Mouse (Mus musculus) liver, embryonic 14.5 days (tissue): ENCODE measurements around the gene 2300003K06Rik. TPM values are rescaled to one million over a fixed set of nuclear protein-coding genes. Genes with fewer than 3 reads are reported as not detected.
"Not testable (repeated sequence)": the region's sequence is repeated elsewhere in the genome, so short reads cannot be mapped to it uniquely, and the experiment has no call there.

ENCODE experiments used
- ATAC-seq: fragments of 200-750 bp; cut with Nextera tagmentation; 2 replicates; pipeline ENCODE4 v1.8.0; 2017; ENCODE audit warnings: moderate number of reproducible peaks, mild to moderate bottlenecking, moderate library complexity; ENCODE audit not compliant: insufficient read depth
- DNase-seq, 3 experiments: peaks; one replicate each; pipeline ENCODE4 v3.0.0-alpha.2; 2012 to 2013; ENCODE audit warnings: low read depth in 3 of 3, low spot score in 3 of 3
- H3K27ac ChIP-seq: fragments of 300-500 bp; sonication (generic); 2 replicates; pipeline ENCODE4 v1.5.1; 2014; ENCODE audit warnings: moderate library complexity, mild to moderate bottlenecking, control low read depth, inconsistent platforms
- H3K27me3 ChIP-seq: fragments of 300-500 bp; sonication (generic); 2 replicates; pipeline ENCODE4 v1.6.1; 2014; ENCODE audit warnings: mild to moderate bottlenecking, low read length, moderate library complexity; ENCODE audit not compliant: control insufficient read depth, insufficient read depth
- H3K36me3 ChIP-seq: fragments of 300-500 bp; sonication (generic); replicated peaks from 2 replicates; pipeline ENCODE4 v1.6.1; 2014; ENCODE audit warnings: low read depth; ENCODE audit not compliant: control insufficient read depth, insufficient read depth
- H3K4me1 ChIP-seq, 2 experiments: fragments of 200-500 bp in 1 of 2; fragments of 300-500 bp in 1 of 2; sonication (generic) in 1 of 2; replicated peaks; 2 replicates each; pipeline ENCODE4 v1.6.1; 2012 to 2014; ENCODE audit warnings: antibody characterized with exemption in 1 of 2, inconsistent platforms in 1 of 2, low read length in 1 of 2; ENCODE audit not compliant: control insufficient read depth in 2 of 2, insufficient read depth in 2 of 2
- H3K4me2 ChIP-seq: fragments of 300-500 bp; sonication (generic); 2 replicates; pipeline ENCODE4 v1.6.1; 2014; ENCODE audit warnings: low read depth, mild to moderate bottlenecking, control low read depth, moderate library complexity
- H3K4me3 ChIP-seq, 2 experiments: fragments of 200-500 bp in 1 of 2; fragments of 300-500 bp in 1 of 2; sonication (generic) in 1 of 2; 2 replicates each; pipeline ENCODE4 v1.5.1; 2012 to 2014; ENCODE audit warnings: low read depth in 2 of 2, low read length in 2 of 2, mild to moderate bottlenecking in 2 of 2, control low read depth in 1 of 2, inconsistent platforms in 1 of 2, moderate library complexity in 1 of 2; ENCODE audit not compliant: insufficient read depth in 1 of 2
- H3K9ac ChIP-seq: fragments of 300-500 bp; sonication (generic); replicated peaks from 2 replicates; pipeline ENCODE4 v1.6.1; 2014; ENCODE audit warnings: mild to moderate bottlenecking, control low read depth, moderate library complexity
- H3K9me3 ChIP-seq: fragments of 300-500 bp; sonication (generic); 2 replicates; pipeline ENCODE4 v1.6.1; 2016; ENCODE audit warnings: low read length, mixed read lengths; ENCODE audit not compliant: control insufficient read depth
- CTCF ChIP-seq: IDR thresholded peaks from 2 replicates; pipeline ENCODE4 v1.5.1; 2016; ENCODE audit warnings: antibody characterized with exemption, low read depth, control low read depth
- EP300 ChIP-seq: IDR thresholded peaks from 2 replicates; pipeline ENCODE4 v1.6.1; 2016; ENCODE audit warnings: antibody characterized with exemption, low read depth
- WGBS: fragments of 180-500 bp; shearing (Covaris S2); extraction: QIAGEN DNeasy Blood & Tissue Kit; methylation state at CpG from one replicate; pipeline ENCODE4 v1.1.7; 2014; ENCODE audit not compliant: insufficient replicate concordance; 5-methylcytosine and 5-hydroxymethylcytosine counted together
- polyA plus RNA-seq, 2 experiments: library from polyadenylated mRNA; depleted of rRNA in 1 of 2; stranded (reverse) in 1 of 2; unstranded in 1 of 2; fragments of >200 nt; fragmentation: Nextera tagmentation in 1 of 2; extraction: Ambion mirVana in 1 of 2; gene quantifications; 2 replicates each; pipeline versions ENCODE4 v1.2.1 to v1.2.3; 2012 to 2014

Gene 2300003K06Rik
- polyA plus RNA-seq (2012; rRNA removed) (not detected in 2 replicates), polyA plus RNA-seq (2014; fragmentation: Nextera tagmentation; extraction: Ambion mirVana) (not detected in 2 replicates)

DNA sequence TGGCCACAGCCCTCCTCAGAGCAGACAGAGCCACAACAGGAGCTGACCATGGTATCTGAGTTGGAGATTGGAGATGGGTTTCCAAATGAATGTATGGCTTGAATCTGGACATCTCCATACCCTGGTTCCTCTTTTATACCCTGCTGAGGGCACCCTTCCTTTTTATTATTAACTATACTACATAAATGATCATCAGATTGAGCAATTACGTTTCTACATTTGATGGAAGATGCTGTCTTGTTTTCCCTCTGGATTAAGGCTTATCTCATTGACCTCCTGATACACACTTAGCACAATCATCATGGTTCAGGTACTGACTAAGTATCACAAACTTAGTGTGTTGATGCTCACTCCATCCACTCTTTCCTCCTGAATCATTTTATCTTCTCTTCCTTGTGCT is at the start of gene 2300003K06Rik:
TSS of gene 2300003K06Rik (minus strand) at position 101 of the 400 bp plus-strand sequence.
- no peaks in the 10 kb centered on the region for H3K9me3 ChIP-seq
- TF ChIP-seq CTCF, result no peak
- TF ChIP-seq EP300, result no peak
- H3K36me3 ChIP-seq, result no peaks in the 10 kb centered on the region
- no peaks in the 10 kb centered on the region for H3K4me1 ChIP-seq
- DNase-seq (no peak), ATAC-seq (no peak)
- H3K27ac ChIP-seq, result no peak within 1 kb of the TSS
- no peak within 1 kb of the TSS for H3K4me2 ChIP-seq
- 54% methylated on average over 1 of the region's 1 CpGs for WGBS
- H3K27me3 ChIP-seq, result no peaks in the 10 kb centered on the region
- H3K4me3 ChIP-seq, result no peak within 1 kb of the TSS
- no peak within 1 kb of the TSS for H3K9ac ChIP-seq

DNA sequence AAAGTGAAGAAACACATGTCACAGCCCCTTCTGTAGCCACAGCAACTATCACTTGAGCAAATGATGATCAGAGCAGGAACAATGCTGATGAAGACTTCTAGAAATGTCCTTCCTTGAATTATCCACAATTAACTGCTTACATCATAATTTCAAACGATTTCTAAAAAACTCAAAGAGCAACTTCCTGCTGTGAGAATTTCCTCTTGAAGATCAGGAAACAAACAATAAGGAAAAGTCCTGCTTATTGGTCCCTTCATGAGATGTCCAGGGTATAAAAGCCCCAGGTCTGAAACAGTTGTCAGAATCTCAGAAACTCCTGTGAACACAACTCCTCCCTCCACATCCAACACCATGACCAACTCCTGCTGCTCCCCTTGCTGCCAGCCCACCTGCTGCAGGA is 41.0 kb upstream of the 2300003K06Rik start, which contains the start of gene Gm11567:
TSS of gene Gm11567 (plus strand) at position 301 of the 400 bp plus-strand sequence.
- H3K27ac ChIP-seq, H3K9me3 ChIP-seq, H3K36me3 ChIP-seq, ATAC-seq, H3K27me3 ChIP-seq, H3K9ac ChIP-seq, H3K4me2 ChIP-seq, DNase-seq, H3K4me3 ChIP-seq, H3K4me1 ChIP-seq: not testable (repeated sequence)
- 10% methylated on average over 1 of the region's 1 CpGs for WGBS

DNA sequence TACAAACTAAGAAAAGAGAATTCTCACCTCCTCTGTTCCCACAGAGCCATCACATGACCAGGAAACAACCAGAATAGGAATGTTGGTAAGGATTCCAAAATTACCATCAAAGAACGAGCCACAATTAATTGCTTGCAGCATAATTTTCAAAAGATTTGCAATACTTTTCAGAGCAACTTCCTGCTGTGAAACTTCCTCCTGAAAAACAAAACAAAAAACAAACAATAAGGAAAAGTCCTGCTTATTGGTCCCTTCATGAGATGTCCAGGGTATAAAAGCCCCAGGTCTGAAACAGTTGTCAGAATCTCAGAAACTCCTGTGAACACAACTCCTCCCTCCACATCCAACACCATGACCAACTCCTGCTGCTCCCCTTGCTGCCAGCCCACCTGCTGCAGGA is 35.2 kb upstream of the 2300003K06Rik start, which contains the start of gene Krtap9-1:
TSS of gene Krtap9-1 (plus strand) at position 301 of the 400 bp plus-strand sequence.
- not testable (repeated sequence) for ATAC-seq, H3K4me3 ChIP-seq, H3K9ac ChIP-seq, H3K4me2 ChIP-seq, H3K27me3 ChIP-seq, H3K9me3 ChIP-seq, H3K27ac ChIP-seq, H3K36me3 ChIP-seq, DNase-seq, H3K4me1 ChIP-seq
- WGBS, result 50% methylated on average over 1 of the region's 1 CpGs

GRCm38 (mm10) chr11:99864176-99864575 is 26.3 kb upstream of the 2300003K06Rik start, which contains the start of gene Gm11559:
TSS of gene Gm11559 (plus strand) at chr11:99864476.
- H3K9me3 ChIP-seq, H3K9ac ChIP-seq, H3K36me3 ChIP-seq, DNase-seq, H3K4me3 ChIP-seq, H3K27ac ChIP-seq, ATAC-seq, H3K27me3 ChIP-seq, H3K4me1 ChIP-seq, H3K4me2 ChIP-seq: not testable (repeated sequence)
- WGBS, result 25% methylated on average over 1 of the region's 1 CpGs

- no peaks in the 10 kb centered on the region for H3K27me3 ChIP-seq
- no peak overlapping the region for H3K9ac ChIP-seq
- no peak overlapping the region for H3K4me2 ChIP-seq
- no peak for DNase-seq
- H3K4me1 ChIP-seq, result no peaks in the 10 kb centered on the region
- no peak overlapping the region for H3K27ac ChIP-seq
- no peaks in the 10 kb centered on the region for H3K9me3 ChIP-seq
- no peak for ATAC-seq
- TF ChIP-seq CTCF (no peak), EP300 (no peak)
- no peaks in the 10 kb centered on the region for H3K36me3 ChIP-seq
- 52% methylated on average over 2 of the region's 2 CpGs for WGBS
- no peak overlapping the region for H3K4me3 ChIP-seq
These were observed 20.9 kb upstream of the 2300003K06Rik start for GRCm38 (mm10) chr11:99858761-99859160.
